Mouse (Mus musculus) kidney, postnatal 14 days (tissue): ENCODE results near the gene Hist1h1t.
"Not testable (repeated sequence)": the region's sequence is repeated elsewhere in the genome, so short reads cannot be mapped to it uniquely, and the experiment has no call there.

ENCODE experiments used
- DNase-seq: peaks from one replicate; pipeline ENCODE4 v3.0.0; 2022; ENCODE audit warnings: mixed read lengths

Hist1h1t gene

GRCm38 (mm10) chr13:23700786-23701520 lies 5.3 kb downstream of the Hist1h1t start:
- DNase-seq = peak; percentile 84

GRCm38 (mm10) chr13:23702220-23702619 lies 6.6 kb downstream of the Hist1h1t start:
- no peak for DNase-seq

- not testable (repeated sequence) for DNase-seq
Observed at GRCm38 (mm10) chr13:23702801-23703200, 7.2 kb downstream of the Hist1h1t start.

- no peak for DNase-seq
Observed at GRCm38 (mm10) chr13:23705751-23706356, 10.2 kb downstream of the Hist1h1t start.

- no peak for DNase-seq
Observed at GRCm38 (mm10) chr13:23706771-23707170, 11.2 kb downstream of the Hist1h1t start.

GRCm38 (mm10) chr13:23708041-23708440 lies 12.4 kb downstream of the Hist1h1t start:
- no peak for DNase-seq

GRCm38 (mm10) chr13:23708654-23709053 lies 13.0 kb downstream of the Hist1h1t start:
- no peak for DNase-seq

- no peak for DNase-seq
Observed at GRCm38 (mm10) chr13:23709714-23710373, 14.2 kb downstream of the Hist1h1t start.

- peak; percentile 63 for DNase-seq
Observed at GRCm38 (mm10) chr13:23710374-23711089, 14.9 kb downstream of the Hist1h1t start, which contains the start of gene Hfe. TSS of gene Hfe (minus strand) at chr13:23710854.

- no peak for DNase-seq
Observed at GRCm38 (mm10) chr13:23716261-23717042, 20.8 kb downstream of the Hist1h1t start.

GRCm38 (mm10) chr13:23717176-23717575 lies 21.6 kb downstream of the Hist1h1t start:
- no peak for DNase-seq

- DNase-seq = not testable (repeated sequence)
Observed at GRCm38 (mm10) chr13:23717593-23718245, 22.1 kb downstream of the Hist1h1t start.

GRCm38 (mm10) chr13:23724239-23724638 lies 28.6 kb downstream of the Hist1h1t start:
- DNase-seq = no peak

GRCm38 (mm10) chr13:23725213-23725612 lies 29.6 kb downstream of the Hist1h1t start:
- no peak for DNase-seq

GRCm38 (mm10) chr13:23728472-23729191 lies 33.0 kb downstream of the Hist1h1t start:
- DNase-seq = no peak

GRCm38 (mm10) chr13:23729192-23729525 lies 33.5 kb downstream of the Hist1h1t start:
- DNase-seq = no peak

- DNase-seq = no peak
Observed at GRCm38 (mm10) chr13:23729706-23730105, 34.1 kb downstream of the Hist1h1t start.

GRCm38 (mm10) chr13:23730479-23730878 lies 34.9 kb downstream of the Hist1h1t start:
- peak; percentile 81 for DNase-seq

GRCm38 (mm10) chr13:23732156-23732804 lies 36.7 kb downstream of the Hist1h1t start:
- peak; percentile 53 for DNase-seq

GRCm38 (mm10) chr13:23737091-23737490 lies 41.5 kb downstream of the Hist1h1t start:
- no peak for DNase-seq

GRCm38 (mm10) chr13:23738041-23738440 lies 42.4 kb downstream of the Hist1h1t start:
- DNase-seq = no peak
